ENCODE assay signal across 8 mouse cellular contexts in genomic region chr2:118976282-118976929, GRCm38 (mm10). TPM values are rescaled to one million over a fixed set of nuclear protein-coding genes. Genes with fewer than 3 reads are reported as not detected.
DNase-seq lines count a peak whose midpoint lies in the region; ATAC-seq and TF ChIP-seq lines count a peak whose summit lies in the region.

No protein-coding gene starts in this region.

- TF ChIP-seq POLR2A in ES-Bruce4 (IDR thresholded peaks at IDR 0.05; ENCODE audit: insufficient read depth, low read length) = no peak

- H3K4me2 ChIP-seq in forebrain, embryonic 12.5 days = peak overlapping the region; percentile 85
- peak overlapping the region; percentile 96 for H3K4me2 ChIP-seq in heart, postnatal 0 days (ENCODE audit: low read depth, low read length)
- H3K4me2 ChIP-seq in liver, embryonic 15.5 days = peak overlapping the region; percentile 92
- H3K4me2 ChIP-seq in neural tube, embryonic 11.5 days (ENCODE audit: low read depth) = peak overlapping the region; percentile 75
- H3K4me2 ChIP-seq in stomach, embryonic 16.5 days (ENCODE audit: low read depth, low read length) = peak overlapping the region; percentile 96

- DNase-seq in c-Kit-positive CD71-positive TER-119-positive erythroid progenitor cells, embryonic 14.5 days (ENCODE audit: low spot score) = peak; percentile 75
- DNase-seq in heart, postnatal 0 days (ENCODE audit: low spot score) = peak; percentile 69
- peak; percentile 88 to 92 for DNase-seq in kidney, postnatal 4 days
- peak; percentile 86 for DNase-seq in neural tube, embryonic 11.5 days (ENCODE audit: low spot score)

- H3K9me3 ChIP-seq in ES-Bruce4 (replicated peaks; ENCODE audit: control insufficient read depth, insufficient read depth, low read length, poor library complexity, severe bottlenecking) = no peaks in the 10 kb centered on the region
- no peaks in the 10 kb centered on the region for H3K9me3 ChIP-seq in forebrain, embryonic 12.5 days
- H3K9me3 ChIP-seq in heart, postnatal 0 days (replicated peaks; ENCODE audit: control insufficient read depth, low read length) = no peaks in the 10 kb centered on the region
- no peaks in the 10 kb centered on the region for H3K9me3 ChIP-seq in liver, embryonic 15.5 days (replicated peaks)
- no peaks in the 10 kb centered on the region for H3K9me3 ChIP-seq in neural tube, embryonic 11.5 days (ENCODE audit: control insufficient read depth, low read length)
- H3K9me3 ChIP-seq in stomach, embryonic 16.5 days (replicated peaks; ENCODE audit: control insufficient read depth, low read length) = no peaks in the 10 kb centered on the region

- TF ChIP-seq CTCF in ES-Bruce4 (IDR thresholded peaks at IDR 0.05; ENCODE audit: low read depth, low read length) = peak; percentile 56
- TF ChIP-seq CTCF in heart, postnatal 0 days (IDR thresholded peaks at IDR 0.05; ENCODE audit: low read depth) = peak; percentile 62

- TF ChIP-seq EP300 in ES-Bruce4 (IDR thresholded peaks at IDR 0.05; ENCODE audit: insufficient read depth, low read depth, low read length) = no peak
- no peak for TF ChIP-seq EP300 in heart, postnatal 0 days (IDR thresholded peaks at IDR 0.05; ENCODE audit: low read depth)

- peak overlapping the region; percentile 63 for H3K4me3 ChIP-seq in ES-Bruce4 (ENCODE audit: low read depth, low read length)
- peak overlapping the region; percentile 52 for H3K4me3 ChIP-seq in forebrain, embryonic 12.5 days (replicated peaks)
- H3K4me3 ChIP-seq in heart, postnatal 0 days (ENCODE audit: low read depth, low read length) = peak overlapping the region; percentile 63
- peak overlapping the region; percentile 63 for H3K4me3 ChIP-seq in liver, embryonic 15.5 days (replicated peaks)
- peak overlapping the region; percentile 47 for H3K4me3 ChIP-seq in neural tube, embryonic 11.5 days (ENCODE audit: low read depth, low read length)
- peak overlapping the region; percentile 67 for H3K4me3 ChIP-seq in stomach, embryonic 16.5 days (replicated peaks; ENCODE audit: low read length)

- H3K9ac ChIP-seq in ES-Bruce4 (ENCODE audit: low read depth, poor library complexity, severe bottlenecking) = peak overlapping the region; percentile 60
- peak overlapping the region; percentile 74 for H3K9ac ChIP-seq in forebrain, embryonic 12.5 days
- peak overlapping the region; percentile 56 for H3K9ac ChIP-seq in heart, postnatal 0 days (replicated peaks; ENCODE audit: low read depth, low read length)
- H3K9ac ChIP-seq in liver, embryonic 15.5 days = peak overlapping the region; percentile 55
- H3K9ac ChIP-seq in neural tube, embryonic 11.5 days (ENCODE audit: low read length) = peak overlapping the region; percentile 72
- H3K9ac ChIP-seq in stomach, embryonic 16.5 days (ENCODE audit: low read length) = peak overlapping the region; percentile 85

- 2% methylated on average over 57 of the region's 57 CpGs for WGBS in forebrain, embryonic 12.5 days
- WGBS in heart, postnatal 0 days = 1% methylated on average over 57 of the region's 57 CpGs
- WGBS in liver, embryonic 15.5 days (ENCODE audit: insufficient replicate concordance) = 1% methylated on average over 57 of the region's 57 CpGs
- 1% methylated on average over 57 of the region's 57 CpGs for WGBS in neural tube, embryonic 11.5 days
- 2% methylated on average over 57 of the region's 57 CpGs for WGBS in stomach, embryonic 16.5 days

- no peaks in the 10 kb centered on the region for H3K4me1 ChIP-seq in ES-Bruce4 (ENCODE audit: control insufficient read depth, insufficient read depth, low read length)
- H3K4me1 ChIP-seq in forebrain, embryonic 12.5 days = peaks cover 19% of the 10 kb centered on the region; the same call in 1 of the 2 replicates
- H3K4me1 ChIP-seq in heart, postnatal 0 days (ENCODE audit: control insufficient read depth, insufficient read depth) = 0 out of 2 replicates have a peak, but pooled peaks cover 3% of the 10 kb centered on the region
- peaks cover 33% of the 10 kb centered on the region for H3K4me1 ChIP-seq in liver, embryonic 15.5 days (replicated peaks)
- no peaks in the 10 kb centered on the region for H3K4me1 ChIP-seq in neural tube, embryonic 11.5 days (ENCODE audit: control insufficient read depth, insufficient read depth, low read length)
- H3K4me1 ChIP-seq in stomach, embryonic 16.5 days (ENCODE audit: control insufficient read depth, insufficient read depth, low read length) = peaks cover 8% of the 10 kb centered on the region; the same call in 1 of the 2 replicates

- H3K27me3 ChIP-seq in ES-Bruce4 (ENCODE audit: control insufficient read depth, insufficient read depth, low read length, poor library complexity, severe bottlenecking) = 0 out of 2 replicates have a peak, but pooled peaks cover 2% of the 10 kb centered on the region
- H3K27me3 ChIP-seq in forebrain, embryonic 12.5 days = peaks cover 60% of the 10 kb centered on the region
- peaks cover 19% of the 10 kb centered on the region for H3K27me3 ChIP-seq in heart, postnatal 0 days (ENCODE audit: control insufficient read depth, insufficient read depth, low read length)
- peaks cover 82% of the 10 kb centered on the region for H3K27me3 ChIP-seq in liver, embryonic 15.5 days
- peaks cover 32% of the 10 kb centered on the region for H3K27me3 ChIP-seq in neural tube, embryonic 11.5 days (ENCODE audit: control insufficient read depth, insufficient read depth, low read length)
- H3K27me3 ChIP-seq in stomach, embryonic 16.5 days (ENCODE audit: control insufficient read depth, insufficient read depth, low read length) = peaks cover 28% of the 10 kb centered on the region

- peak; percentile 81 for ATAC-seq in forebrain, embryonic 12.5 days (ENCODE audit: low FRiP score)
- peak; percentile 85 for ATAC-seq in heart, postnatal 0 days (ENCODE audit: insufficient read depth, low read depth)
- peak; percentile 79 for ATAC-seq in liver, embryonic 15.5 days (ENCODE audit: insufficient read depth)
- ATAC-seq in neural tube, embryonic 11.5 days (ENCODE audit: insufficient read depth, low FRiP score, low TSS enrichment) = peak; percentile 68
- peak; percentile 84 for ATAC-seq in stomach, embryonic 16.5 days (ENCODE audit: insufficient read depth, low FRiP score)

- no peaks in the 10 kb centered on the region for H3K36me3 ChIP-seq in ES-Bruce4 (ENCODE audit: control insufficient read depth, insufficient read depth, low read length, poor library complexity, severe bottlenecking)
- H3K36me3 ChIP-seq in forebrain, embryonic 12.5 days (replicated peaks) = no peaks in the 10 kb centered on the region
- H3K36me3 ChIP-seq in heart, postnatal 0 days (replicated peaks; ENCODE audit: control insufficient read depth, insufficient read depth, low read length) = no peaks in the 10 kb centered on the region
- no peaks in the 10 kb centered on the region for H3K36me3 ChIP-seq in liver, embryonic 15.5 days (replicated peaks)
- no peaks in the 10 kb centered on the region for H3K36me3 ChIP-seq in neural tube, embryonic 11.5 days (ENCODE audit: control insufficient read depth, insufficient read depth, low read length)
- H3K36me3 ChIP-seq in stomach, embryonic 16.5 days (ENCODE audit: control insufficient read depth, insufficient read depth, low read length) = no peaks in the 10 kb centered on the region

- H3K27ac ChIP-seq in ES-Bruce4 (ENCODE audit: insufficient read depth, low read length) = no peak overlapping the region
- no peak overlapping the region for H3K27ac ChIP-seq in forebrain, embryonic 12.5 days
- H3K27ac ChIP-seq in heart, postnatal 0 days (ENCODE audit: low read depth) = 0 out of 2 replicates have a peak overlapping the region, but pooled peaks have one; percentile 9
- H3K27ac ChIP-seq in liver, embryonic 15.5 days (replicated peaks) = no peak overlapping the region
- H3K27ac ChIP-seq in neural tube, embryonic 11.5 days (ENCODE audit: low read depth, low read length) = no peak overlapping the region
- H3K27ac ChIP-seq in stomach, embryonic 16.5 days (ENCODE audit: low read length) = peak overlapping the region; percentile 15; the same call in 1 of the 2 replicates

RNA-seq across cellular contexts. Expression of gene Chst14, which starts 50.1 kb away (rescaled TPM):
- polyA plus RNA-seq in ES-Bruce4 (2011; ENCODE audit: insufficient read depth, insufficient read length, low read depth, missing spikeins) = 9.3 and 10.3 TPM in 2 replicates
- 12.9 and 14.7 TPM in 2 replicates for polyA plus RNA-seq in forebrain, embryonic 12.5 days (2016; fragmentation: Nextera tagmentation; extraction: Ambion mirVana)
- 10.8 and 15.3 TPM in 2 replicates for total RNA-seq in heart, postnatal 0 days (2014; rRNA removed; ENCODE audit: low replicate concordance)
- 12.8 and 14.3 TPM in 2 replicates for polyA plus RNA-seq in heart, postnatal 0 days (2015; fragmentation: Nextera tagmentation; extraction: Ambion mirVana)
- 4.5 and 5.7 TPM in 2 replicates for polyA plus RNA-seq in liver, embryonic 15.5 days (2015; fragmentation: Nextera tagmentation; extraction: Ambion mirVana)
- polyA plus RNA-seq in neural tube, embryonic 11.5 days (2014; fragmentation: Nextera tagmentation; extraction: Ambion mirVana) = 23.4 and 26.0 TPM in 2 replicates
- polyA plus RNA-seq in stomach, embryonic 16.5 days (2015; fragmentation: Nextera tagmentation; extraction: Ambion mirVana) = 20.1 and 21.1 TPM in 2 replicates

RNA-seq across cellular contexts. Expression of gene Ccdc32, which starts 52.8 kb away (rescaled TPM):
- 8.7 and 9.2 TPM in 2 replicates for polyA plus RNA-seq in ES-Bruce4 (2011; ENCODE audit: insufficient read depth, insufficient read length, low read depth, missing spikeins)
- 25.3 and 26.4 TPM in 2 replicates for polyA plus RNA-seq in forebrain, embryonic 12.5 days (2016; fragmentation: Nextera tagmentation; extraction: Ambion mirVana)
- total RNA-seq in heart, postnatal 0 days (2014; rRNA removed; ENCODE audit: low replicate concordance) = 14.7 and 19.1 TPM in 2 replicates
- 20.7 and 21.1 TPM in 2 replicates for polyA plus RNA-seq in heart, postnatal 0 days (2015; fragmentation: Nextera tagmentation; extraction: Ambion mirVana)
- 12.3 and 12.4 TPM in 2 replicates for polyA plus RNA-seq in liver, embryonic 15.5 days (2015; fragmentation: Nextera tagmentation; extraction: Ambion mirVana)
- polyA plus RNA-seq in neural tube, embryonic 11.5 days (2014; fragmentation: Nextera tagmentation; extraction: Ambion mirVana) = 22.2 and 27.7 TPM in 2 replicates
- 23.8 and 24.0 TPM in 2 replicates for polyA plus RNA-seq in stomach, embryonic 16.5 days (2015; fragmentation: Nextera tagmentation; extraction: Ambion mirVana)

RNA-seq across cellular contexts. Expression of gene Rpusd2, which starts 58.2 kb away (rescaled TPM):
- polyA plus RNA-seq in ES-Bruce4 (2011; ENCODE audit: insufficient read depth, insufficient read length, low read depth, missing spikeins) = 16.2 and 16.8 TPM in 2 replicates
- 7.0 and 7.7 TPM in 2 replicates for polyA plus RNA-seq in forebrain, embryonic 12.5 days (2016; fragmentation: Nextera tagmentation; extraction: Ambion mirVana)
- 8.8 and 14.3 TPM in 2 replicates for total RNA-seq in heart, postnatal 0 days (2014; rRNA removed; ENCODE audit: low replicate concordance)
- polyA plus RNA-seq in heart, postnatal 0 days (2015; fragmentation: Nextera tagmentation; extraction: Ambion mirVana) = 2.6 and 3.3 TPM in 2 replicates
- polyA plus RNA-seq in liver, embryonic 15.5 days (2015; fragmentation: Nextera tagmentation; extraction: Ambion mirVana) = 2.6 and 2.8 TPM in 2 replicates
- 5.7 and 7.0 TPM in 2 replicates for polyA plus RNA-seq in neural tube, embryonic 11.5 days (2014; fragmentation: Nextera tagmentation; extraction: Ambion mirVana)
- 3.0 and 3.3 TPM in 2 replicates for polyA plus RNA-seq in stomach, embryonic 16.5 days (2015; fragmentation: Nextera tagmentation; extraction: Ambion mirVana)

Comparison
In these comparisons a context has a peak if more than half of its experiments do, and no peak if none do; other contexts are left out.
1. H3K27ac ChIP-seq: peak in heart, postnatal 0 days (single experiment) and stomach, embryonic 16.5 days (single experiment); none in ES-Bruce4 (single experiment), forebrain, embryonic 12.5 days (single experiment), liver, embryonic 15.5 days (single experiment) and neural tube, embryonic 11.5 days (single experiment).
2. Peak in every context shown above with its lines, with median percentiles within 50 percentile points of each other: H3K4me3 ChIP-seq, H3K9ac ChIP-seq, DNase-seq, ATAC-seq and H3K4me2 ChIP-seq.